Mouse (Mus musculus) urinary bladder, adult 18-20 months (tissue): ENCODE results near the gene Fmo6.

Source experiments
- DNase-seq, 2 experiments: peaks; one replicate each; pipeline ENCODE4 v3.0.0; 2022; ENCODE audit warnings: low spot score in 2 of 2, mixed read lengths in 2 of 2

The Fmo6 gene

DNA sequence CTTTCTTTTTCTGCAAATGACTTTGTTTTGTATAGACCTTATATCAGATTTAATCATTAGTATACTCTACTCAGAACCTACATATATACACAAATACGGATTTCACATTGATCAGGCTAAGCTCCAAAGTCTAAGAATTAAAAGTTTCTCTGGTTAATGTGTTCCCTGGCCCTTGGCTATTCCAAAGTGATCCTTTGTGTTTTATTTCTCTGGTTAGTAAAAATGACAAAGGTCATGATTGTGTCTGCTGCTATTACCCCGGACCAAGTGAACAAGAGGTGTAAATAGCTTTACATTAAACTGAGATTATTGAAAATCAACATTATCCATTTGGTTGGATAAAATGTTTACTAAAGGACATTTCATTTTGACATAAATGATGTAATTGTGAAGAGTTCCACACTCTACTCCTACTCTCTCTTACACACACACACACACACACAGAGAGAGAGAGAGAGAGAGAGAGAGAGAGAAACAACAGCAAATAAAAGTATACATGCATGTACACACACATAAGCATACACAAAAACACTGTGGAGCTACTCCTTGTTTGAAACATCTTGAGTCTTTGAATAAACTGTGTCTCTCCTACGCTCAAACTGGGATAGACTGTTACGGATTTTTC, 22.3 kb downstream of the Fmo6 start:
- DNase-seq: no peak

DNA sequence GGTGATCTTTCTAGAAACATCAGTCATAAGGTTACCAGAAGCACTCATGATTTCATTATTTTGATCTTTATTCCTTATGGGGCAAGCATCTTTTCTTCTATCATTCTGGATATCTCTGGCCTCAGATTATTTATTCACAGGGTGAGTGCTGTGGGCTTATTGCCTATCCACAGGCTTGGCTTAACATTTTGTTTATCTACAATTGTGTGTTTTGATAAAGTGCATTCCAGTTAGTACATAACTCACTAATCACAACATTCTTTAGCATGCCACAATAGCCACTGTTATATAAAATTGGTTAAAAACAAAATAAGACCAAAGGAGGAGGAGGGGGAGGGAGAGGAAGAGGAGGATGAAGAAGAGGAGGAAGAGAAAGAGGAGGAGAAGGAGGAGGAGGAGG, 25.2 kb downstream of the Fmo6 start:
- DNase-seq: no peak

DNA sequence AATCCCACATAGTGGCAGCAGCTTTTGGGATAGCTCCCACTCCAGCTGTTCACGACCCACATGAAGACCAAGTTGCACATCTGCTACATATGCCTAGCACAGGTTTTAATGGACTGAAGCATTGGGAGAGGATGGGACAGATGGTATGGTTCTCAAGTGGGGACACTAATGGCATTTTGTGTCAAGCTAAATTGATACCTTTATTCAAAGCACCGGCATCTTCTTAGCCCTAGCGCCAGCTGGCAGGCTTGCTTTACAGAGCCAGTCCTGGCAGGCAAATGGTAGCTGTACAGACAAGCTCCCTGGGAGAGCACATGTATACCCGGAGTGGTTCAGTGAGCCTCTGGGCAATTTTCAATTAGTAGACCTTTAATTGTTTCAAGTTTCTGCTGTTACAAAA, 35.4 kb downstream of the Fmo6 start:
- DNase-seq: no peak

DNA sequence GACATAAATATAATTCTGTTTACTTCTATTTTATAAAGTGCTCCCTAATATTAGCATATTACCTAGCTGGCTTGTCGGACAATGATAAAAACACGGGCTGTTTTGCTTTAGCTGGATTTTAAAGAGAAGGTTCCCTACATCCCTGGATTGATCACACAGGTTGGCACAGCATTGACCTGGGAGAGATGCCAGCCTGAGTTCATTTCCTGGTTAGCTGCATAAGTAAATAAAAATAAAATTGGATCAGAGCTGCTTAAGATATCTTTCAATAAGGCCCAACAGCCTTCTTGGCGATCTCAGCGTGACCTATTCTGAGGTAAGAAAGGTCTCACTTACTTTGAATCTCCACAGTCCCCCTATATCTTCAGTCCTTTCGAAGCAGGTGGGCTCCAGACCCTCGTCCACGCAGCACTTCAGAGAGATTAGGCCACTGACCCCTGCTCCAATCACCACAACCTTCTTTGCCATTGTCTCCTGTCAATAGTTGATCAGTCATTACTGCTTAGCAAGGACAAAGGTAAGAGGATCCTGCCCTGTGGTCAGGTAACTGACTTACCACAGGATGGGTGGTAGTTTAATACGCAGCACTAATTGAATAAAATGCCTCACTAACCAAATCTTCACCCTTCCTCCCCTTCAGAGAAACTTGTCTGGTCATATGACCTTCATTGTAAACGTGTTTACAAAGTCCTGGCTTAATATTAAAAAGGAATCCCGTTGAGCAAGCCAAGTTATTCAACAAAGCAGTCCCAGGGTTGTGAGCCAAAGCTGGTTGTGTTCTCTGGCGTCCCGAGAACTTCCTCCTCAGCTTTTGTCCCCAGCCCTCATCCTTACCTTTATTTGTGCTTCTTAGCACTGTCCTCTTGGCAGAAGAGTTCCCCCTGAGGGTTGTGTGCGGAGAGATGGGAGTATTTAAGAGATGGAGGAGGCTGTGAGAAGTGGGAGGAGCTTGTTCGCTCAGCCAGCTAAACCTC, 39.2 kb downstream of the Fmo6 start, which contains the start of gene Fmo2:
TSS of gene Fmo2 (minus strand) at position 889 of the 974 bp plus-strand sequence.
- peak in 1 of 2 experiments; percentile 36 for DNase-seq

DNA sequence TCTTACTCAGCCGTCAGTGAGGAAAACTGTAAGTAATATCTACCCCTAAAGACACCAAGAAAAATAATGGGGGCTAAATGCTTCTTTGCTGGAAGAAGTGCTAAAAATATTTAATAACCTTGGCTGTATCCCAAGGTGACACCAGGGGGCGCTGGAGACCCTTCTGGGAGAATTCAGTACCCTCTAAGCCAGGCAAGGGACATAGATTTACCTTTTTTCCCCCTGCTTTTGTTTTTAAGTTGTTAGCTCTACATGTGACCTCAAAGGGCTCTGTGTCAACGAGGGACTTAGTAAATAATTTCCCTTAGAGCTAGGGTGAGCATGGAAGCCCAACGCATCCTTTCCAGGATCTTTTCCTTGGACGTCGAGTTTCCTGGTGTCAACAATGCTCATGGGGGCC, 41.4 kb downstream of the Fmo6 start:
- DNase-seq: peak; percentile 50 to 68

DNA sequence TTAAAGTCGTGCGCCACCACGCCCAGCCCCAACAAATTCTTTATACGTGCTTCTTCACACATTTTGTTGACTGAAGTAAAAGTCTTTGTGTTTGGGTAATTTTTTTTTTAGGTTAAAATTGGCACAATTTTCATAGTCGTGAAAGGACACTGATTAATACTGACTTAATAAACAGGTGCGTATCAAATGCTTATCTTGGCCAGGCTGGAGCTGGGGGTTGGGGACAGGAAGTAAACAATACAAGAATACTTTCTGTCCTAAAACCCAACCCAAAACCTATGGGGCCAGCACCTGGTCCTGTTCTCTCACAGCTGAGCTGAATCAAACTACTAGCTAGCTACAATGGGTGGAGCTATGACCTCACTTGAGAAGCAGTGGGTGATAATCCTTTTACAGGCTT, 44.3 kb downstream of the Fmo6 start:
- no peak for DNase-seq

DNA sequence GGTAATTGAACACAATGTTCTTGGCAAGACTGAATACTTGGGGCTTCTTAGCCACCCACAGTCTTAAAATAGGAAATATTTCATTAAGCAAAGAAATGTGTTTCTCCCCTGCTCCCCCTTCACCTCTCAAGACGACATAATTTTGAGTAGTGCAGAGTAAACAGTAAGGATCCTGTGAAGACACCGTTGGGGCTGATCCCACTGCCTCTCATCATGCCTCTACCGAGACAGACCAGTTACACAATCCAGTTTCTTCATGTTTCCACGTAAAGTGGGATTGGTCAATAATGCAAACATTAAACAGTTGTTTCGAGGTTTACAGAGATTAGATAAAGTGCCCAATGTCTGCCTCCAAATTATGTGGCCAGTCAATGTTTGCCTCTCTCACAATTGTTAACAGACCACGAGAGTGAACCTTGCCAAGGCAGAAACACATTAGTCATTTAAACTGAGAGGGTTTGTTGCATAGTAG, 45.3 kb downstream of the Fmo6 start:
- peak in 1 of 2 experiments; percentile 46 for DNase-seq

DNA sequence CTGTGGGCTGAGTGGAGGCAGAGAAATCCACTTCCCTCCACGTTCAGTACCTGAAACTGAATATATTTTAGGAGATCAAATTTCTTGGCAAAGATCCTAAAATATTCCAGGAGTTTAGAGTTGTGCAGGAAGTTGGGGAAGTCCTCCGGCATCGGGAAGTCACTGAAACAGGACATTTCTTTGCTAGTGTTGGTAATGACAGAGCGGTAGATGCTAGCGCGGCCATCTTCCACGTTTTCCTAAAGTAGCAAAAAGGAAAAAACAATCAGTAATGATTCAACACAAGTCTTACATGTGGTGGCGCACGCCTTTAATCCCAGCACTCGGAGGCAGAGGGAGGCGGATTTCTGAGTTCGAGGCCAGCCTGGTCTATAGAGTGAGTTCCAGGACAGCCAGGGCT, 48.7 kb downstream of the Fmo6 start:
- DNase-seq: no peak

DNA sequence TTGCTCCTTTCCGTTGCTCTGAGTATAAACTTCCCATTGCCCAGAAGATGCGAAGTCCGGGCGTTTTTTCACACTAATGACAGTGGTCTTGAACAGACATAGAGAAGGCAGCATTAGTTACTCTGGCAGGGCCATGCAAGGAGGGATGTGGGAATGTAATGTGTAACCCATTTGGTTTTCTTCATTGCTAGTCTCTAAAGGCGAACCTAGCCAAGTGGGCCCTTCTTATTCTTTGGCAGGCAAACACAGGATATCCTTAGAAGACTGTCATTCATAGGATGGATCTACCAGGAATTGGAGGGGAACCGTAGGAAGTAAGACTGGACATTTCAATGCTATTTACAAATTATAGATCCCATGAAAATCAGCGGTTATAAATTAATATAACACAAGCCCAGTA, 49.7 kb downstream of the Fmo6 start:
- DNase-seq: no peak

DNA sequence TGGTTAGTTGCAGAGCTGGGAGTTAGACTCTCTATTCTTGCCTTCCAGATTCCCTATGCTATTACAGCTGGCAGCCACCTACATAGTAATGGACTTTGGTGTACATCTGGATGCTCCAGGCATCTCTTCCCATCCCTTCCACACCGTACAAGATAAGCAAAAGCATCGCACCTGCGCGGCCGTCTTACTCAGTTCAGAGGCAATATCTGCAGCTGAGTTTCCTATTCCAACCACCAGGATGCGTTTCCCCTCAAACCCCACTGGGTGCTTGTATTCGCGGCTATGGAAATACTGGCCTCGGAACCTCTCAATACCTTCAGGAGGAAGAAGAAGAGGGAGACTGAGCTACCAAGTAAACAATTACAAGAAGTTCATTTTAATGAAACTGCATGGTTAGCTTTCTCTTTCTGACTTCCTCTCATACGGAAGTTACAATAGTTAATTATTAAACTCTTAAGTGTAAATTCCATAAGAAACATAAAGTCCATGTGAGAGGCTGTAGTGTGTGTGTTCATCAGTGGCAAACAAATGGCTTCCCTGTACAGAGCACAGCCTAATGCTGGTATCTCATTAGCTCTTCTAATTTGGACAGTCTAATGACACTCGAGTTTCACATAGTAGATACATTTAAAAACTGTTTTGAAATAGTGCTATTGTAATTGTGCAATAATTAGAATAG, 51.0 kb downstream of the Fmo6 start:
- no peak for DNase-seq

DNA sequence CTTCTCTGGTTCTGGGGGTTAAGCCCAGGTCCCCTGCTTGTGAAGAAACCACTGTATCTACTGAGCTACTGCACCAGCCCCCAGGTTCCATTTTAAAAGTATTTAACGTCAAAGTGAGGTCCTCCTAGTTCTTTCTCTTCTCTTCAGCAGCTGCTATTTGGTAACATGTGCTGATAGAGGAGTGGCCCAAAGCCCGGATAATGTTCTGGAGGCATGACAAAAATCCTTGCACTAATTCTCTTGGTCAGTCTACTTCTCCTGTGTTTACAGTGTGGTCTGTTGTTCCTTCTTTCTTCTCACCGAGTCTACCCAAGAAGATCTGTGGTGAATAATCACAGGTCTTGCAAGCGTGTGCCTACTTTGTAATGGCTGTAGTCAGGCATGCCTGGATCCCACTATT, 54.6 kb downstream of the Fmo6 start:
- no peak for DNase-seq

DNA sequence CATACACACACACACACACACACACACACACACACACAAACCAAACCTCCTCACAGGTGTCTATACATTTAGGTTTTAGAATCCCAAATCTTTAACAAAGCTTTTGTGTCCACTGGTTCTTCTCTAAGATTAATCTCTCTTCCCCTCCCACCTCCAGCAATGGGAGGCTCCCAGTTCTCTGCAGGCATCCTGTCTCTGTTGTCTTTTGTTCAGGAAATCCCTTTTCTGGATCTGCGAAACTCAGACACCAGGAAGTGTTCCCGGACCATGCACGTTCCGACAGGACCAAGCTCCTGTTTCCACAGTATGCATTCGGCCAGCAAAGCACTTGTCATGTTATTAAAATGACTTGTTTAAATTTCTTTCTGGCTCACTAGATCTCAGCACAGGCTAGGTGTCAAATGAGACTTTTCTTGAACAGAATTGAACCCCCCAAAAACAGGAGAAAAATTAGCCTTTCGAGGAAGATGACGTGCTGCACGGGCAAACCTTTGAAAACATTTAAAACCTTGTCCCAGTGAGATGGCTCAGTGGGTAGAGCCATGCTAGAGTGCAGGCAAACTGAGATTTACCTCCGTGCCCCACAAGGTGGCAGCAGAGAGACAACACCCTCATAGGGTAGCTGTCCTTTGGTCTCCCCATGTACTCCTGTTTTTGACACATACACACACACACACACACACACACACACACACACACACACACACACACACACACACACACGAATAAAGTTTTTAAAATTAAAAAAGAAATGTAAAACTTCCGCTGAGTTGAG, 57.5 kb downstream of the Fmo6 start:
- DNase-seq: peak; percentile 31 to 44

DNA sequence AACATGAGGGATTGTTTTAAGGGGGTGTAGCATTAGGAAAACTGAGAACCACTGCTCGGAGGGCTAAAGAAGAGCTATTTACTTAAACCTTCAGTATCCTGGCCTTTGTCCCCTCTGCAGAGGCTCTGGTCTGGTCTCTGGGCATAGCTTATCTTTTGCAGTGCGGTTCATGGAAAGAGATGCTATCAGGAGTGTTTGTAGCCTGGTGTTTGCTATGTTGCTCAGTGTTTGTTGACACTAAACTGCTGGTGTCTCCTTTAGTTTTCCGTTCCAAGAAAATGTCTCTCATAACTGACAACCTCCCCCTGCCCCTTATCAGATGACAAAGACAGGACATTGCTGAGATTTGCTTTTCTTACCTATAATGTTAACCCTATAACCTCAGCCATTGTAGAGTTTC, 62.2 kb downstream of the Fmo6 start:
- no peak for DNase-seq

DNA sequence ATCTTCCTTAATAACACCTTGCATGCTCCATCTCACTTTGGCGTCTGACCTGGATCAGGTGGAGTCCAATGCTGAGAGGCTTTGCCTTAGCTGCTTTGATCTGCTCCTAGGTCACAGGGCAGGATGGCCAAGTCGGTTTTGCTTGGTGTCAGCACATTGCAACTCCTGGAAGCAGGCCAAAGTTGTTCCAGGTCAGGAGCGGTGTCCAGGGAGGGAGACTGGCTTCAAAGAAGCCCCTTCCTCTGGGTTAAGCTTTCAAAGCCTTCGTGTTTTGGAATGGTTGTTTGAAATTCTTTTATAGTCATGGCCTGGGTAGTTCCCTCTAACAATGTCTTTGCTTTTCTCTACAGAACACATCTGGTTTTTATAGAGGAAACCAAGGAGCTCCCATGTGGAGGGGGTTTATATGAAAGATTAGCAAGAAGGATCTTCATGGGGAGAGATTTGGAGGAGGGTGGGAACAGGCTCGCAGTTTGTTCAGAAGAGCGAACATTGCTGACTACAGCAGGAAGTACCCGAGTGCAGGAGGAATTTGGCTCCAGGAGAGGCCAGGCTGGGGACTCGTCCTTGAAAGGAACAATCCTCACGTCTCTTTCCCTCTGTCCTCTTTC, 65.5 kb downstream of the Fmo6 start:
- DNase-seq: no peak

DNA sequence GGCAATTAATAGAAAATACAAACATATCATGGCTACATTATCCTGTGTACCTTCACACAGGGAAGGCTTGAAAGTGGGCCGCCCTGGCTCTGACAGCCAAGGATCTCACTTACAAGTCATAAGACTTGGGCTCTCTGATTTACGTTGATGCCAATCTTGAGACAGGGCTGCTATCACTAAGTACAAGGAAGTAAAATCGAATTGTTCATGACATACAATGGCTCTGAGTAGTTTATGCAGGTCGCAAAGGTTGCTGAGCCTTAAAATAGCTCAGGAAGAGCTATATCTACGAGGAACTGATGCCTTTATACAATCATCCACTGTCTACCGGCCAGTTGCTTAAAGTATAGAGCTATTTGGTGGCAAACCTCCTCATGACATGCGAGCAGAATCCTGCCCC, 66.3 kb downstream of the Fmo6 start:
- DNase-seq: no peak

DNA sequence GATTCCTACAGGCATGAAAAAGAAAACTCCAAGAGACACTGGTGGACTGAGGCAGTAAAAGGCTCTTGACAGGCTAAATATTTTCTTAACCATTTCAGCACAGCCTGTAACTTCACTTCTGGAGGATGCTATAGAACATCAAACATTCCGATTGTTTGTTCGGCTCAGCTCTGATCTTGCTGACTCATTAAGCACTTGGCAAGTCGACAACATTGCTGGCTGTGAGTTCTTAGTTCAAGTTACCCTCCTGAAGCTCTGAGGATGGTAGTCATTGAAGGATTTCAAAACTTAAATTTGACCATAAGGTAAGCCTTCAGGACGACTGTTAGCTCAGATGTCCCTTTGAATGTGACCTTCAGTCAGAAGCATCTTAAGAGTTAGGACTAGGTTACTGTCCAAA, 69.9 kb downstream of the Fmo6 start:
- no peak for DNase-seq
